Mouse (Mus musculus) hindbrain, postnatal 0 days (tissue): ENCODE measurements around the gene Nt5c. TPM values are rescaled to one million over a fixed set of nuclear protein-coding genes. Genes with fewer than 3 reads are reported as not detected.
"Not testable (repeated sequence)": the region's sequence is repeated elsewhere in the genome, so short reads cannot be mapped to it uniquely, and the experiment has no call there.

Source experiments
- ATAC-seq: fragments of 200-750 bp; cut with Nextera tagmentation; 2 replicates; pipeline ENCODE4 v1.8.0; 2017; ENCODE audit warnings: mild to moderate bottlenecking, moderate TSS enrichment, moderate library complexity
- DNase-seq: peaks from one replicate; pipeline ENCODE4 v3.0.0-alpha.2; 2015; ENCODE audit warnings: low spot score
- H3K27ac ChIP-seq: fragments of 300-500 bp; sonication (generic); 2 replicates; pipeline ENCODE4 v1.5.1; 2014; ENCODE audit warnings: mild to moderate bottlenecking
- H3K27me3 ChIP-seq: fragments of 300-500 bp; sonication (generic); 2 replicates; pipeline ENCODE4 v1.6.1; 2014; ENCODE audit warnings: low read length, mixed read lengths; ENCODE audit not compliant: insufficient read depth
- H3K36me3 ChIP-seq: fragments of 300-500 bp; sonication (generic); 2 replicates; pipeline ENCODE4 v1.6.1; 2014; ENCODE audit warnings: low read length, mixed read lengths; ENCODE audit not compliant: insufficient read depth
- H3K4me1 ChIP-seq: fragments of 300-500 bp; sonication (generic); 2 replicates; pipeline ENCODE4 v1.6.1; 2014; ENCODE audit warnings: antibody characterized with exemption, low read length, mixed read lengths; ENCODE audit not compliant: insufficient read depth
- H3K4me2 ChIP-seq: fragments of 300-500 bp; sonication (generic); 2 replicates; pipeline ENCODE4 v1.6.1; 2014; ENCODE audit warnings: low read depth, mild to moderate bottlenecking, low read length, moderate library complexity, mixed read lengths
- H3K4me3 ChIP-seq: fragments of 300-500 bp; sonication (generic); 2 replicates; pipeline ENCODE4 v1.5.1; 2014; ENCODE audit warnings: low read length
- H3K9ac ChIP-seq: fragments of 300-500 bp; sonication (generic); replicated peaks from 2 replicates; pipeline ENCODE4 v1.6.1; 2014; ENCODE audit warnings: mild to moderate bottlenecking, low read length, moderate library complexity, mixed read lengths
- H3K9me3 ChIP-seq: fragments of 300-500 bp; sonication (generic); 2 replicates; pipeline ENCODE4 v1.6.1; 2016; ENCODE audit warnings: low read length, mixed read lengths
- CTCF ChIP-seq: IDR thresholded peaks from 2 replicates; pipeline ENCODE4 v1.5.1; 2016; ENCODE audit warnings: antibody characterized with exemption, control low read depth, low read depth
- WGBS: fragments of 180-500 bp; shearing (Covaris S2); extraction: QIAGEN DNeasy Blood & Tissue Kit; methylation state at CpG from one replicate; pipeline ENCODE4 v1.1.7; 2014; 5-methylcytosine and 5-hydroxymethylcytosine counted together
- polyA plus RNA-seq: library from polyadenylated mRNA; unstranded; fragments of >200 nt; fragmentation: Nextera tagmentation; extraction: Ambion mirVana; gene quantifications from 2 replicates; pipeline ENCODE4 v1.2.1, GENCODE M21; 2015
- total RNA-seq: library from RNA; depleted of rRNA; stranded (reverse); fragments of >200 nt; gene quantifications from 2 replicates; pipeline ENCODE4 v1.2.3, GENCODE M21; 2014

Gene Nt5c
- total and polyA plus RNA-seq, 2 experiments from 2014 or later, result 54.3 to 130 TPM

DNA sequence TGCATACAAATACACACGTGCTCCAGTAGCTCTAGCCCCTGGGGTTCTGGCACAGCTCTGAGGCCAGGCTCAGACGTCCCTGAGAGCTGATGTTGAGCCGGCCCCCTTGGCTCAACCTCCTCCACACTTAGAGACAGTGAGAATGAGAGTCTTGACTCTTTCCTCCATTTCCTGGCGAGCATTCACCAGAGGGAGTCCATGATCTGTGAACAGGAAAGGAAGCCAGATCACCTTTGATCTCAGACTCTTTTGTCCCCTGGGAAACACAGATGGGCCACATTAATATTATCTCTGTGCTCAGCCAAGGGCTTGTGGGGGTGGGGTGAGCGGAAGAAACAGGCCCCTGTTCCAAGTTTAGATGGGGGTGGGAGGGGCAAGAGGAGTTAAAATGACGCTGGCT lies 34.3 kb downstream of the Nt5c start:
- no peak overlapping the region for H3K4me3 ChIP-seq
- no peak overlapping the region for H3K27ac ChIP-seq
- H3K4me1 ChIP-seq, result no peaks in the 10 kb centered on the region
- no peak for DNase-seq
- no peaks in the 10 kb centered on the region for H3K27me3 ChIP-seq
- TF ChIP-seq CTCF, result no peak
- H3K9me3 ChIP-seq, result no peaks in the 10 kb centered on the region
- 28% methylated on average over 6 of the region's 6 CpGs for WGBS
- no peaks in the 10 kb centered on the region for H3K36me3 ChIP-seq
- no peak overlapping the region for H3K4me2 ChIP-seq
- H3K9ac ChIP-seq, result no peak overlapping the region
- no peak for ATAC-seq

GRCm38 (mm10) chr11:115456182-115456581 lies 35.5 kb downstream of the Nt5c start:
- Histone ChIP-seq H3K36me3 (no peaks in the 10 kb centered on the region), H3K27me3 (no peaks in the 10 kb centered on the region), H3K4me1 (no peaks in the 10 kb centered on the region), H3K4me3 (no peak overlapping the region), H3K27ac (no peak overlapping the region), H3K9ac (no peak overlapping the region), H3K9me3 (no peaks in the 10 kb centered on the region), H3K4me2 (no peak overlapping the region)
- no peak for TF ChIP-seq CTCF
- WGBS, result 95% methylated on average over 4 of the region's 5 CpGs
- ATAC-seq (no peak), DNase-seq (no peak)

DNA sequence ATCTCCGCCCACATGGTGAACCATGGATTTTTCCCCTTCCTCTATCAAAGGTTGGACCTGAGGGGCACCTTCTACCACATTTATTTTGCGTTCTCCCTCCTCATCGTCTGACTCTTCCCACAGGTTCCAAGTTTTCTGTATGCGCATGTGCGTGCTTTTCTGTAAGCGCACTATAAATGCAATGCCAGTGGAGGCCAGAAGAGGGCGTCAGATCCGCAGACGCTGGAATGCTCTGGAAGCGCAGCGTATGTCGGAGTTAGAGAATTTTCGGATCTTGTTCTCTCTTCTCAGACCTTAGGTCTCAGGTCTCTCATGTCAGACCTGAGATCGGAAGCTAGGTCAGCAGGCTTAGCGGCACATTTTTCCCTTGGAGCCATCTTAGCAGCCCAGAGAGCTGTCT lies 36.0 kb downstream of the Nt5c start:
- Histone ChIP-seq H3K9me3 (no peaks in the 10 kb centered on the region), H3K4me1 (no peaks in the 10 kb centered on the region), H3K27me3 (no peaks in the 10 kb centered on the region), H3K36me3 (no peaks in the 10 kb centered on the region), H3K27ac (no peak overlapping the region), H3K4me3 (no peak overlapping the region), H3K4me2 (no peak overlapping the region), H3K9ac (no peak overlapping the region)
- DNase-seq (no peak), ATAC-seq (no peak)
- WGBS, result 88% methylated on average over 15 of the region's 15 CpGs
- peak; percentile 22; the same call in 1 of the 2 replicates for TF ChIP-seq CTCF

- H3K4me1 ChIP-seq, H3K27ac ChIP-seq, DNase-seq, H3K9ac ChIP-seq, H3K36me3 ChIP-seq, ATAC-seq, H3K27me3 ChIP-seq, H3K9me3 ChIP-seq, H3K4me2 ChIP-seq, H3K4me3 ChIP-seq: not testable (repeated sequence)
- 87% methylated on average over 6 of the region's 6 CpGs for WGBS
Observed at GRCm38 (mm10) chr11:115454822-115455221, 36.8 kb downstream of the Nt5c start.

DNA sequence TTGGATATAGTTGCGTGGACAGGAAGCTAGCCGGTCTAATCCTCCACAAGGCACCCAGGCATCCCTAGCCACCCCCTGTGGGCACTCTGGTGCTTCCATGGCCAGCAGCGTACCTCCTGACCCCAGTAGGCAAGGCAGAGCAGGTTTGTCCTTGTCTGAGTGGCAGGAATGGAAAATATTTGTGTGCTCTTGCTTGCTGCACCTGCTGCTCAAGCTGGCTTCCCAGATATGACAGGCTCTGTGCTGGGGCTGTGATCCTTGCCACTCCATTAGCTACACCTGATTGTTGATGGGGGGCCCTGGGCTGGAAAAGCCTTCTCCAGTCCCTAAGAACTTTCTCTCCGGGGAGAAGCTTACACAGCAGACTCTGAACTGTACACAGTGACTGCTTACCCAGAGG lies 38.4 kb downstream of the Nt5c start:
- WGBS, result 69% methylated on average over 4 of the region's 4 CpGs
- TF ChIP-seq CTCF, result no peak

DNA sequence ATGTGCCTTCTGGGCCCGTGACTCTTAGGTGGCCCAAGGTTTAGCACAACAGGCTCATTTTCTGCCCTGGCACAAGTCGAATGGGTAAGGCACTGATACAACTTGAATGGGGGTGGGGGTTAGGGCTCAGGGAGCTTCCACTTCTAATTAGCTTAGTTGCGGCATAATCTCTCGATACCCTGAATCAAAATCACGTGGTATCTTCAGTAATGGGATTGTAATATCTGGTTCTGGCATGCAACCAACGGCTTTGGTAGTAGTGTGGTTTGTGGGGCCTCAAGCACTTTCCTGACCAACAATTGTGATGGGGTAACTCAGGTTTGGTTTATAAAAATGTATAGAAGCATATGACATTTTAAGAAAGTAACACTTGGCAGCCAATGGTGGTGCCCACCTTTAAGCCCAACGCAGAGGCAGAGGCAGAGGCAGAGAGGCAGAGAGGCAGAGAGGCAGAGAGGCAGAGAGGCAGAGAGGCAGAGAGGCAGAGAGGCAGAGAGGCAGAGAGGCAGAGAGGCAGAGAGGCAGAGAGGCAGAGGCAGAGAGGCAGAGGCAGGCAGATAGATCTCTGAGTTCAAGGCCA lies 39.3 kb downstream of the Nt5c start:
- 77% methylated on average over 7 of the region's 7 CpGs for WGBS
- H3K27ac ChIP-seq, result no peak overlapping the region
- TF ChIP-seq CTCF, result no peak
- no peak for ATAC-seq
- H3K9me3 ChIP-seq, result no peaks in the 10 kb centered on the region
- DNase-seq, result no peak
- no peaks in the 10 kb centered on the region for H3K27me3 ChIP-seq
- no peak overlapping the region for H3K4me2 ChIP-seq
- H3K4me1 ChIP-seq, result no peaks in the 10 kb centered on the region
- H3K9ac ChIP-seq, result no peak overlapping the region
- no peak overlapping the region for H3K4me3 ChIP-seq
- no peaks in the 10 kb centered on the region for H3K36me3 ChIP-seq

More for the DNA sequence above, 38.4 kb downstream of the Nt5c start:
- no peaks in the 10 kb centered on the region for H3K4me1 ChIP-seq
- DNase-seq, result no peak
- H3K27me3 ChIP-seq, result no peaks in the 10 kb centered on the region
- no peak overlapping the region for H3K4me3 ChIP-seq
- H3K27ac ChIP-seq, result no peak overlapping the region
- no peaks in the 10 kb centered on the region for H3K36me3 ChIP-seq
- ATAC-seq, result no peak
- H3K9me3 ChIP-seq, result no peaks in the 10 kb centered on the region
- no peak overlapping the region for H3K4me2 ChIP-seq
- no peak overlapping the region for H3K9ac ChIP-seq

- H3K9ac ChIP-seq, result no peak overlapping the region
- 84% methylated on average over 8 of the region's 8 CpGs for WGBS
- no peaks in the 10 kb centered on the region for H3K36me3 ChIP-seq
- no peaks in the 10 kb centered on the region for H3K9me3 ChIP-seq
- DNase-seq (no peak), ATAC-seq (no peak)
- no peak overlapping the region for H3K27ac ChIP-seq
- H3K27me3 ChIP-seq, result no peaks in the 10 kb centered on the region
- H3K4me1 ChIP-seq, result no peaks in the 10 kb centered on the region
- no peak overlapping the region for H3K4me2 ChIP-seq
- TF ChIP-seq CTCF, result no peak
- no peak overlapping the region for H3K4me3 ChIP-seq
Observed at GRCm38 (mm10) chr11:115451781-115452241, 39.9 kb downstream of the Nt5c start.
